Mouse (Mus musculus) cerebellum, adult 2 months (tissue): ENCODE data around the gene Lypd5. TPM values are rescaled to one million over a fixed set of nuclear protein-coding genes. Genes with fewer than 3 reads are reported as not detected.
"Not testable (repeated sequence)": the region's sequence is repeated elsewhere in the genome, so short reads cannot be mapped to it uniquely, and the experiment has no call there.

Source experiments
- DNase-seq, 2 experiments: peaks; one replicate each; pipeline ENCODE4 v3.0.0; 2021
- H3K27ac ChIP-seq: fragments of 200-500 bp; 2 replicates; pipeline ENCODE4 v1.5.1; 2012; ENCODE audit warnings: low read length, control low read depth, inconsistent platforms; ENCODE audit not compliant: insufficient read depth
- H3K27me3 ChIP-seq: fragments of 200-500 bp; 2 replicates; pipeline ENCODE4 v1.6.1; 2012; ENCODE audit warnings: inconsistent platforms, mild to moderate bottlenecking, low read length, moderate library complexity; ENCODE audit not compliant: control insufficient read depth, insufficient read depth
- H3K4me1 ChIP-seq: fragments of 200-500 bp; 2 replicates; pipeline ENCODE4 v1.6.1; 2011; ENCODE audit warnings: low read length; ENCODE audit not compliant: control insufficient read depth, insufficient read depth
- H3K4me3 ChIP-seq: fragments of 200-500 bp; replicated peaks from 2 replicates; pipeline ENCODE3; 2011; ENCODE audit warnings: mild to moderate bottlenecking, low read depth, low read length, control low read depth; ENCODE audit not compliant: insufficient read depth
- CTCF ChIP-seq: fragments of 200-500 bp; IDR thresholded peaks from 2 replicates; pipeline ENCODE4 v1.5.1; 2011; ENCODE audit warnings: low read depth, mild to moderate bottlenecking, control low read depth, low read length, moderate library complexity, borderline replicate concordance; ENCODE audit not compliant: insufficient read depth
- POLR2A ChIP-seq: fragments of 200-500 bp; IDR thresholded peaks from 2 replicates; pipeline ENCODE4 v1.6.1; 2011; ENCODE audit warnings: low read length, control low read depth, borderline replicate concordance; ENCODE audit not compliant: insufficient read depth
- WGBS: fragments of 180-500 bp; shearing (Covaris S2); methylation state at CpG from one replicate; pipeline ENCODE4 v1.1.7; 2018; 5-methylcytosine and 5-hydroxymethylcytosine counted together
- polyA plus RNA-seq: library from polyadenylated mRNA; depleted of rRNA; stranded (reverse); fragments of >200 nt; gene quantifications from 2 replicates; pipeline ENCODE4 v1.2.3, GENCODE M21; 2012

The Lypd5 gene
- polyA plus RNA-seq, 1 experiment, result not detected

- DNase-seq, result no peak
- TF ChIP-seq POLR2A (no peak), CTCF (no peak)
These were observed 42.1 kb downstream of the Lypd5 start for GRCm38 (mm10) chr7:24391077-24391476.

DNA sequence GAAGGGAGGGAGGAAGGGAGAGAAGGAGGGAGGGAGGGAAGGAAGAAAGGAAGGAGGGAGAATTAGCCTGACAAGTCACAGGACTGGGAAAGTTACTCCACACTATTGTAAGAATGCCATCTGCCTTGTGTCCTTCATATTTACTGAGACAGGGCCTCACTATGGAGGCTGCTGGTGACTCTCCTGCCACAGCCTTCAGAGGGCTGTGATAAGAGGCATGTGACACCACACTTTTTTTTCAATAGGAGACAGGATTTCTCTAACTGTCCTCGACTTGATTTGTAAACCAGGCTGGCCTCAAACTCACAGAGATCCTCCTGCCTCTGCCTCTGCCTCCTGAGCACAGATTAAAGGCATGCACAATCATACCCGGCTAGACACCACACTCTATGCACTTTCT lies 42.7 kb downstream of the Lypd5 start:
- DNase-seq, result no peak
- WGBS, result 64% methylated on average over 2 of the region's 2 CpGs
- Histone ChIP-seq H3K4me3 (no peak overlapping the region), H3K27ac (no peak overlapping the region), H3K27me3 (no peaks in the 10 kb centered on the region), H3K4me1 (no peaks in the 10 kb centered on the region)
- TF ChIP-seq POLR2A, result no peak
- TF ChIP-seq CTCF, result no peak

More at GRCm38 (mm10) chr7:24391077-24391476, 42.1 kb downstream of the Lypd5 start:
- no peak overlapping the region for H3K27ac ChIP-seq
- H3K4me3 ChIP-seq, result no peak overlapping the region
- no peaks in the 10 kb centered on the region for H3K4me1 ChIP-seq
- no peaks in the 10 kb centered on the region for H3K27me3 ChIP-seq
- WGBS, result 19% methylated on average over 5 of the region's 5 CpGs

DNA sequence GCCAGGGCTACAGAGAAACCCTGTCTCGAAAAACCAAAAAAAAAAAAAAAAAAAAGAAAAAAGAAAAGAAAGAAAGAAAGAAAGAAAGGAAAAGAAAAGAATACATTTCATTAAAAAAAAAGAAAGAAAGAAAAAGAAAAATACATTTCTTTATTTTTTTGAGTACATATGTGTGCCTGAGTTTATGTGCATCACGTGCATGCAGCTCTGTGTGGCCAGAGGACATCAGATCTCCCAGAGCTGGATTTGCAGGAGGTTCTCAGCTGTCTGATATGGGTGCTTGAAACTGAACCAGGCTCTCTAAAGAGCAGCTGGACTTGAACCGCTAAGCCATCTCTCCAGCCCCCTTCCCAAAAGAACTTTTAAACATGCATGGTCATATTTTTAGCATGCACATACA lies 45.1 kb downstream of the Lypd5 start:
- Histone ChIP-seq H3K27ac (no peak overlapping the region), H3K4me1 (no peaks in the 10 kb centered on the region), H3K4me3 (no peak overlapping the region), H3K27me3 (no peaks in the 10 kb centered on the region)
- TF ChIP-seq CTCF, result no peak
- no peak for TF ChIP-seq POLR2A
- DNase-seq, result no peak
- WGBS, result 81% methylated on average over 3 of the region's 3 CpGs

DNA sequence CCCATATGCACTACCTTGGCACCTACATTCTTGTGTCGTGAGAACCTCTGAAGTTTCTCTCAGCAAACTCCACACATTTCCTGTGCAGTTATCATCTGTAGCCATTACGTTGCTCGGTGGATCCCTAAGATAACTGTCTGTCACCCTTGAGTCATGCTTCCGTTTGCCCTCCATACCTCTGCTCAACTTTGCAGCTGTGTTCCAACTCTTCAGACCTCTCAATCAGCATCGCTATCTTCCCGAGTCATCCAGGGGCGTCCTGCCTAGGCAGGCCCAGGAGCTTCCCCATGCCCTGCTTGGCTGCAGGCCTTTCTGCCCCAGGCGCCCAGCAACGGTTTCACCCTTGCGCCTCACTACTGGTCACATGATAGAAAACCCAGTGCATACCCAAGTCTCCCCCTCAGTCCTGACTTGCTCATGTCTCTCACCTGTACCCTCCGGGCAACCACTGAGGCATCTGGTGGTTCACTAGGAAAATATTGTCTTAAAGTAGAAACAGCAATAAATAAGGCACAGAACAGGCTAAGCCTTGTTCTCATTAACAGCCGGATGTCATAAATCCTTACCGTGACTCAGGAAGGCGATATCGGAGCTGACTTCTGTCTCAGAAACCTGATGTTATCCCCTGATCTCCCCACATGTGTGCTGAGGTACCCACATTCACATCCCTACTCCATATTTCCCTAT lies 45.6 kb downstream of the Lypd5 start:
- H3K27ac ChIP-seq, result no peak overlapping the region
- TF ChIP-seq CTCF, result no peak
- TF ChIP-seq POLR2A, result no peak
- no peak for DNase-seq
- no peaks in the 10 kb centered on the region for H3K27me3 ChIP-seq
- no peaks in the 10 kb centered on the region for H3K4me1 ChIP-seq
- H3K4me3 ChIP-seq, result no peak overlapping the region
- WGBS, result 87% methylated on average over 15 of the region's 15 CpGs

DNA sequence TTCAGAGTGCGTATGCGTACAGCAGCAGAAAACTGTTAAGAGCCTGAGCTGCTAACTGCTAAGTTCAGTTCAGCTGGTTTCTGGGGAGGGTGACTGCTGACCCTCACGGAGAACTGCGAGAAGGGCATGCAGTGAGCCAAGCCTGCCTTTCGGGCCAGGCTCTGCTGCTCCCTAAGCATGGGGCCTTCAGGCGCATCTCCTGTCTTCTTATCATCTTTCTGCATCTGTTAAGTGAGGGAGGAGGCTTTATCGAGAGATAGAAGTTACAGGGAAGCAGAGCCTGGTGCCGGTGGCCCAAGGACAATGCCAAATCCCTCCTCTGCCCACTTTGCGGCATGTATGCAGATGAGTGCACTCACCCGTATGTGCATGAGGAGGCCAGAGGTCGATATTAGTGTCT lies 47.8 kb downstream of the Lypd5 start:
- Histone ChIP-seq H3K4me1 (peaks cover 8% of the 10 kb centered on the region; the same call in 1 of the 2 replicates), H3K27ac (no peak overlapping the region), H3K27me3 (no peaks in the 10 kb centered on the region), H3K4me3 (no peak overlapping the region)
- no peak for DNase-seq
- 67% methylated on average over 11 of the region's 11 CpGs for WGBS
- TF ChIP-seq CTCF, result no peak
- TF ChIP-seq POLR2A, result no peak

DNA sequence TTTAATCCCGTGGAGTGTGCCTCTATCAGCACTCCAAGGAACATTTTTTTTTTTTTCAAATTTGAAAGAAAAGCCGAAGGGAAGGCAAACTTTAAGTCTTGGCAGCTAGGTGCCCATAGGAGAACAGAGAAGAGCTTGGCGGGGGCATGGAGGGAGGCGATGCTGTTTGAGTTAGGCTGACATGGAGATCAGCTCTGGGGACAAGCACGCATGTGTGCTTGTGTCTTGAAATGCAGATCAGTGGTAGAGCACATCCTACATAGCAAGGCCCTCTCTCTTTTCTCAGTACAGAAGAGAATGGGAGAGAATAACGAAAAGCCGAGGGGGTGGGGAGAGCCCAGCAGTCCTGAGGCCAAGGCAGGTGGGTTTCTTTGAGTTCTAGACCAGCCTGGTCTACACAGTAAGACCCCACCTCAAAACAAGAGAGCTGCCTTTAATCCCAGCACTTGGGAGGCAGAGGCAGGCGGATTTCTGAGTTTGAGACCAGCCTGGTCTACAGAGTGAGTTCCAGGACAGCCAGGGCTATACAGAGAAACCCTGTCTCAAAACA lies 49.4 kb downstream of the Lypd5 start:
- peaks cover 8% of the 10 kb centered on the region; the same call in 1 of the 2 replicates for H3K4me1 ChIP-seq
- H3K27ac ChIP-seq, result no peak overlapping the region
- WGBS, result 94% methylated on average over 8 of the region's 8 CpGs
- no peak overlapping the region for H3K4me3 ChIP-seq
- no peak for DNase-seq
- H3K27me3 ChIP-seq, result no peaks in the 10 kb centered on the region
- TF ChIP-seq POLR2A (no peak), CTCF (no peak)

- Histone ChIP-seq H3K27me3 (no peaks in the 10 kb centered on the region), H3K27ac (peak within 1 kb of the TSS; percentile 57), H3K4me1 (peaks cover 13% of the 10 kb centered on the region), H3K4me3 (peak within 1 kb of the TSS; percentile 62)
- TF ChIP-seq POLR2A, result peak; percentile 90
- no peak for TF ChIP-seq CTCF
- DNase-seq, result peak; percentile 97 to 98
- WGBS, result 3% methylated on average over 66 of the region's 66 CpGs
These were observed 50.5 kb downstream of the Lypd5 start, which contains the start of gene Smg9 for GRCm38 (mm10) chr7:24399256-24400081. Gene Smg9, plus strand, starts transcription at chr7:24399619.

DNA sequence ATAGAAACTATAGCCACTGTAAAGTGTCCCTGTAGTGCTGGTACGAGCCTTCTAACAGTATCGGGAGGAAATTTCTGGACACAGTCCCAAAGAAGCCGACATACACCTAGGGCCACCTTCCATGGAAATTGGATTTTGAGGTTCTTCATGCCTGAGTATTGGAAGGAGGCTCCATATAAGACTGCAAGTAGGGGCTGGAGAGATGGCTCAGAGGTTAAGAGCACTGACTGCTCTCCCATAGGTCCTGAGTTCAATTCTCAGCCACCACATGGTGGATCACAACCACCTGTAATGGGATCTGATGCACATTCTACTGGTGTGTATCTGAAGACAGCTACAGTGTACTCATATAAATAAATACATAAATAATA lies 51.1 kb downstream of the Lypd5 start:
- no peak for TF ChIP-seq POLR2A
- TF ChIP-seq CTCF, result no peak
- Histone ChIP-seq H3K4me1 (peaks cover 13% of the 10 kb centered on the region), H3K4me3 (peak overlapping the region; percentile 62), H3K27ac (peak overlapping the region; percentile 25; the same call in 1 of the 2 replicates), H3K27me3 (no peaks in the 10 kb centered on the region)
- under 1% methylated on average over 3 of the region's 3 CpGs for WGBS
- no peak for DNase-seq

- not testable (repeated sequence) for H3K27me3 ChIP-seq, H3K4me3 ChIP-seq, DNase-seq, H3K27ac ChIP-seq
- 78% methylated on average over 4 of the region's 4 CpGs for WGBS
- peaks cover 13% of the 10 kb centered on the region for H3K4me1 ChIP-seq
These were observed 51.5 kb downstream of the Lypd5 start for GRCm38 (mm10) chr7:24400489-24400888.
